Mouse (Mus musculus) T-cell, adult 66 days (primary cell): ENCODE results near the gene Axl. TPM values are rescaled to one million over a fixed set of nuclear protein-coding genes. Genes with fewer than 3 reads are reported as not detected.

Experiments
- total RNA-seq, 2 experiments: library from RNA; stranded (reverse); gene quantifications; 3 replicates in 1 of 2; 4 replicates in 1 of 2; pipeline ENCODE4 v1.2.4; 2023

The Axl gene
- total RNA-seq: 1 to 10 TPM; 7.6 to 9.4 TPM

DNA sequence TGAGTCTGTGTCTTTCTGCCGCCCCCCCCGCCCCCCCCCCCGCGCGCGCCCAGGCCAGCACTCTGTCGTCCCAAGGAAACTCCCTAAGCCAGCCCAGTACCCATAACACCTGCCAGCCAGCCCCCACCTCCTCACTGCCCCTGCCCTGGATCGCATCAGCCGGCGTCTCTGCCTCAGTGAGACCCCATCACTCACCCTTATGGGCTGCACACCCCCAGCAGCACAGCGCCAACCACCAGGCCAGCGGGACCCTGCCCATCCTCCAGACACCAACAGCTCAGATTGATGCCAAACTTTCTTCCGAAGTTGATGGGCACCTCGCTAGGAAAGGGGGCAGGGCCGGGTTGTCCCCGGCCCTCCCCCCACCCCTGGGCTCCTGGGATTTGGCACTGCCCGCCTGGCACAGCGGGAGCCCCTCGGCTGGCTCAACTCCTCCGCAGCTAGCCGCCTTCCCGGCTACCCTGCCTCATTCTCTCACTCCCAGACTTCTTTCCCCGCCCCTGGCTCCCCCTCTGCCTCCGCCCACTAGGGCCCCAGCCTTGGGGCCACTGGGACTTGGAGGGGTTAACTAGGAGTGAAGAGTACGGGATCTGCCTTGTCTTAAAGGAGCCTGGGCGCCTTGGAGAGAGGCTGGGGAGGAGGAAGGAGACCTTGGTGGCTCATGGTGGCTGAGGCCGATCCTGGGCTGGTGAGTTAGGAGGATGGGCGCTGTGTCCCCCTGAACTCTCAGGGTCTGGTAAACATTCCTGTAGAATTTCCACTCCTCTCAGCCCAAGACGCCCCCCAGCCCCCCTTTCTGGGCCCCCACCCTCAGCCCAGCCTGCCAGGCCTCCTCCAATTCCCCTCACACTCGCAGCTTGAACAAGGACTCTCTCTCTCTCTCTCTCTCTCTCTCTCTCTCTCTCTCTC is at the start of gene Axl:
Axl (minus strand) TSS at position 486 of the 909 bp plus-strand sequence.

GRCm38 (mm10) chr7:25816241-25816919 is 27.9 kb upstream of the Axl start, which contains the start of gene Cyp2s1:
Gene Cyp2s1, minus strand, starts transcription at chr7:25816913.

GRCm38 (mm10) chr7:25754738-25755467 is 33.6 kb downstream of the Axl start, which contains the start of gene Hnrnpul1:
Gene Hnrnpul1, minus strand, starts transcription at chr7:25754757.

GRCm38 (mm10) chr7:25718788-25719417 is 69.6 kb downstream of the Axl start, which contains the start of gene Ccdc97:
Gene Ccdc97, minus strand, starts transcription at chr7:25719088.

Other genes starting within 250 kb of the Axl start
- gene Ceacam2, start 248.8 kb downstream of the Axl start, total RNA-seq: not detected
- under 1 TPM in 1 of 2 experiments, not detected in 1; 0.65 TPM for gene Erich4, start 172.8 kb downstream of the Axl start, total RNA-seq
- 10 to 100 TPM; 61.9 to 63.2 TPM for gene Dmac2, start 169.3 kb downstream of the Axl start, total RNA-seq
- 1 to 10 TPM in 1 of 2 experiments, under 1 TPM in 1; 0.86 to 1.0 TPM for gene B3gnt8, start 162.1 kb downstream of the Axl start, total RNA-seq
- gene Bckdha, start 129.7 kb downstream of the Axl start, total RNA-seq: 10 to 100 TPM; 23.2 to 24.9 TPM
- gene Exosc5, start 129.5 kb downstream of the Axl start, total RNA-seq: 10 to 100 TPM; 61.8 to 67.1 TPM
- gene Tmem91, start 113.5 kb downstream of the Axl start, total RNA-seq: under 1 TPM in 1 of 2 experiments, not detected in 1; 0.35 TPM
- gene B9d2, start 107.9 kb downstream of the Axl start, total RNA-seq: 10 to 100 TPM; 24.0 to 24.8 TPM
- gene Tgfb1, start 101.7 kb downstream of the Axl start, total RNA-seq: 100 to 1,000 TPM; 147 to 150 TPM
- 100 to 1,000 TPM; 106 to 113 TPM for gene Ccdc97, start 69.6 kb downstream of the Axl start, total RNA-seq
- 100 to 1,000 TPM; 223 to 229 TPM for gene Hnrnpul1, start 33.9 kb downstream of the Axl start, total RNA-seq
- 10 to 100 TPM in 1 of 2 experiments, 1 to 10 TPM in 1; 8.5 to 11.1 TPM for gene Cyp2s1, start 28.2 kb upstream of the Axl start, total RNA-seq
- not detected for gene Cyp2b10, start 108.9 kb upstream of the Axl start, total RNA-seq